Mouse (Mus musculus): Measurements from ENCODE around the gene Naa16.

GRCm38 (mm10) chr14:79301466-79301875 lies 89.1 kb downstream of the Naa16 start, which contains the start of gene Rgcc:
- peak; percentile 86 for TF ChIP-seq CTCF (IDR thresholded peaks at IDR 0.05; ENCODE audit: extremely low read depth, insufficient read length, insufficient replicate concordance, low read depth, low read length)
- TF ChIP-seq POLR2A (IDR thresholded peaks at IDR 0.05; ENCODE audit: low read depth, low read length) = peak; percentile 78
